Mouse (Mus musculus) monocyte, adult 2 months (primary cell): ENCODE measurements around the gene Clcnka.

Source experiments
- DNase-seq, 2 experiments: peaks; one replicate each; pipeline ENCODE4 v3.0.0; 2022; ENCODE audit warnings: low spot score in 2 of 2, low read depth in 1 of 2

Clcnka gene

GRCm38 (mm10) chr4:141335263-141335796 lies 63.2 kb downstream of the Clcnka start:
- no peak for DNase-seq

GRCm38 (mm10) chr4:141334695-141335094 lies 63.8 kb downstream of the Clcnka start:
- no peak for DNase-seq
